Mouse (Mus musculus) kidney, postnatal 10 days (tissue): ENCODE measurements around the gene AC170998.1.
A peak's percentile ranks its signal among the peaks of the same experiment; 100 is the strongest.
"Not testable (repeated sequence)": the region's sequence is repeated elsewhere in the genome, so short reads cannot be mapped to it uniquely, and the experiment has no call there.

Experiments
- DNase-seq: peaks from one replicate; pipeline ENCODE4 v3.0.0; 2021; ENCODE audit warnings: mixed read lengths

The AC170998.1 gene

GRCm38 (mm10) chr17:28761871-28762270 lies 36.0 kb downstream of the AC170998.1 start:
- DNase-seq, result peak; percentile 88

- DNase-seq, result no peak
These were observed 40.3 kb downstream of the AC170998.1 start for GRCm38 (mm10) chr17:28766203-28766602.

- no peak for DNase-seq
These were observed 41.1 kb downstream of the AC170998.1 start for GRCm38 (mm10) chr17:28766781-28767515.

- DNase-seq, result peak; percentile 58
These were observed 43.4 kb downstream of the AC170998.1 start, which contains the start of gene Mapk13 for GRCm38 (mm10) chr17:28769121-28769874. Gene Mapk13 (plus strand): TSS chr17:28769297.

- peak; percentile 45 for DNase-seq
These were observed 44.1 kb downstream of the AC170998.1 start for GRCm38 (mm10) chr17:28769875-28770421.

GRCm38 (mm10) chr17:28771289-28771688 lies 45.4 kb downstream of the AC170998.1 start:
- no peak for DNase-seq

GRCm38 (mm10) chr17:28774303-28774702 lies 48.4 kb downstream of the AC170998.1 start:
- DNase-seq, result not testable (repeated sequence)

- no peak for DNase-seq
These were observed 49.3 kb downstream of the AC170998.1 start for GRCm38 (mm10) chr17:28775161-28775560.
